ENCODE assay signal across 27 mouse cellular contexts in the genomic region with DNA sequence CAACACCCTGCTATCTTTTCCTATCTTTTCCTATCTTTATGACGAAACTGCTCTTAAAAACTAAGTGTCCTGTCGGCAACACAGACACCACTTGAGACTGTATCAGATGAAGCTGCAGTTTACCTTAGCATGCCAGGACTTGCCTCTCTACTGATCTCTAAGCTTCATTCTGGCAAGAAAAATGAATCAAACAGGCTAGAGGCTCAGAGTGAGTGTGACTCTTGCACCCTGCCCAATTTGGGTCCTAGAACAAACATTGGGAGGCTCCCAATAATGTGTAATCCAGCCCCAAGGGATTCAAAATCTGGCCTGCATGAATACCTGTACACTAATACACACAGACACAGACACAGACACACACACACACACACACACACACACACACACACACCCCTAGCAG.
"Had no signal": no experiment of that assay in that cellular context is flagged by ENCODE, and none has a peak within 500 bp of the region (broad histone marks: within the 10 kb centered on the region; RNA-seq: fewer than 3 reads in every experiment).

No protein-coding gene starts in this region.

- H3K4me1 ChIP-seq: liver, embryonic 13.5 days; liver, embryonic 15.5 days had no signal

- H3K4me2 ChIP-seq: heart, embryonic 11.5 days; heart, embryonic 13.5 days; heart, embryonic 15.5 days; hindbrain, embryonic 13.5 days; hindbrain, embryonic 15.5 days; limb, embryonic 12.5 days; liver, embryonic 11.5 days; liver, embryonic 13.5 days; liver, embryonic 15.5 days had no signal

- DNase-seq: gastrocnemius, adult 2 months; gastrocnemius, postnatal 10 days; gastrocnemius, postnatal 25 days; heart, adult 18-20 months; heart, postnatal 14 days; heart, postnatal 36 days; kidney, adult 11 months; kidney, adult 8-10 months; kidney, postnatal 10 days; kidney, postnatal 25 days; kidney, postnatal 4 days; liver; liver, embryonic 13.5 days; liver, postnatal 0 days had no signal

- H3K4me3 ChIP-seq: gastrocnemius, adult 2 months; heart, embryonic 13.5 days; heart, embryonic 15.5 days; hindbrain, embryonic 13.5 days; hindbrain, embryonic 15.5 days; layer of hippocampus, adult 2 months; left cerebral cortex, adult 2 months; limb, embryonic 10.5 days; limb, embryonic 12.5 days; liver, embryonic 13.5 days; liver, embryonic 15.5 days had no signal

- H3K27ac ChIP-seq: gastrocnemius, adult 2 months; heart, embryonic 13.5 days; heart, embryonic 15.5 days; hindbrain, embryonic 13.5 days; hindbrain, embryonic 15.5 days; hindbrain, postnatal 0 days; layer of hippocampus, adult 2 months; left cerebral cortex, adult 2 months; limb, embryonic 10.5 days; limb, embryonic 12.5 days; liver, embryonic 13.5 days; liver, embryonic 15.5 days had no signal

- H3K9me3 ChIP-seq: heart, embryonic 13.5 days; heart, embryonic 15.5 days; hindbrain, embryonic 13.5 days; hindbrain, embryonic 15.5 days; limb, embryonic 10.5 days; limb, embryonic 12.5 days; liver, embryonic 13.5 days; liver, embryonic 15.5 days had no signal

- H3K36me3 ChIP-seq: heart, embryonic 13.5 days; heart, embryonic 15.5 days; hindbrain, embryonic 13.5 days; hindbrain, embryonic 15.5 days; limb, embryonic 10.5 days; limb, embryonic 12.5 days; liver, embryonic 13.5 days; liver, embryonic 15.5 days had no signal

- H3K9ac ChIP-seq: heart, embryonic 13.5 days; heart, embryonic 15.5 days; hindbrain, embryonic 13.5 days; hindbrain, embryonic 15.5 days; limb, embryonic 12.5 days; liver, embryonic 13.5 days; liver, embryonic 15.5 days; liver, postnatal 0 days had no signal

- H3K27me3 ChIP-seq: heart, embryonic 13.5 days; heart, embryonic 15.5 days; hindbrain, embryonic 13.5 days; hindbrain, embryonic 15.5 days; limb, embryonic 12.5 days; liver, embryonic 13.5 days; liver, embryonic 15.5 days had no signal

- ATAC-seq: hindbrain, postnatal 0 days; intestine, embryonic 16.5 days; liver, postnatal 0 days had no signal
